Mouse (Mus musculus) lung, adult 2 months (tissue): ENCODE results near the gene 4933405L10Rik.

ENCODE experiments used
- CTCF ChIP-seq: fragments of 200-500 bp; IDR thresholded peaks from 2 replicates; pipeline ENCODE4 v1.5.1; 2011; ENCODE audit warnings: mild to moderate bottlenecking, low read length, control low read depth; ENCODE audit not compliant: insufficient read depth
- POLR2A ChIP-seq: fragments of 200-500 bp; IDR thresholded peaks from 2 replicates; pipeline ENCODE4 v1.6.1; 2011; ENCODE audit warnings: low read depth, mild to moderate bottlenecking, control low read depth, low read length, borderline replicate concordance; ENCODE audit errors: extremely low read depth

- TF ChIP-seq CTCF (no peak), POLR2A (no peak)
Observed at GRCm38 (mm10) chr8:105661167-105661566, 46.3 kb upstream of the 4933405L10Rik start.
